ENCODE assay signal across 28 mouse cellular contexts in genomic region chr17:36093936-36094335, GRCm38 (mm10). TPM values are rescaled to one million over a fixed set of nuclear protein-coding genes. Genes with fewer than 3 reads are reported as not detected.
"Had no signal": no experiment of that assay in that cellular context is flagged by ENCODE, and none has a peak within 500 bp of the region (broad histone marks: within the 10 kb centered on the region; RNA-seq: fewer than 3 reads in every experiment).

No protein-coding gene starts in this region.

- ATAC-seq: liver, postnatal 0 days; lung, postnatal 0 days; midbrain, embryonic 13.5 days; midbrain, embryonic 16.5 days had no signal

- H3K9ac ChIP-seq: liver, postnatal 0 days; lung, embryonic 15.5 days; midbrain, embryonic 13.5 days; neural tube, embryonic 13.5 days; neural tube, embryonic 15.5 days; stomach, embryonic 15.5 days had no signal

- H3K4me3 ChIP-seq: lung, embryonic 15.5 days; megakaryocyte, embryonic 14.5 days; midbrain, embryonic 13.5 days; myocyte; neural tube, embryonic 13.5 days; neural tube, embryonic 15.5 days; stomach, embryonic 15.5 days had no signal

- H3K27me3 ChIP-seq: lung, embryonic 15.5 days; midbrain, embryonic 13.5 days; neural tube, embryonic 13.5 days; neural tube, embryonic 15.5 days; stomach, embryonic 15.5 days had no signal

- DNase-seq: liver, postnatal 0 days; lung, adult 2 months; lung, postnatal 14 days; lung, postnatal 36 days; retina, postnatal 1 day; right cerebral cortex, adult 18-20 months; right cerebral cortex, postnatal 25 days; right cerebral cortex, postnatal 4 days; thymus, adult 2 months; thymus, postnatal 25 days; thymus, postnatal 4 days had no signal

- H3K36me3 ChIP-seq: lung, embryonic 15.5 days; midbrain, embryonic 13.5 days; neural tube, embryonic 13.5 days; neural tube, embryonic 15.5 days; stomach, embryonic 15.5 days had no signal

- H3K27ac ChIP-seq: lung, embryonic 15.5 days; macrophage; midbrain, embryonic 13.5 days; neural tube, embryonic 13.5 days; neural tube, embryonic 15.5 days; stomach, embryonic 15.5 days; stomach, postnatal 0 days had no signal

- H3K4me2 ChIP-seq: lung, embryonic 15.5 days; midbrain, embryonic 11.5 days; midbrain, embryonic 13.5 days; neural tube, embryonic 13.5 days; neural tube, embryonic 15.5 days; stomach, embryonic 15.5 days had no signal

- H3K9me3 ChIP-seq: lung, embryonic 15.5 days; megakaryocyte, embryonic 14.5 days; midbrain, embryonic 13.5 days; neural tube, embryonic 13.5 days; neural tube, embryonic 15.5 days; stomach, embryonic 15.5 days had no signal

- H3K4me1 ChIP-seq: lung, embryonic 15.5 days; megakaryocyte, embryonic 14.5 days; midbrain, embryonic 13.5 days; neural tube, embryonic 13.5 days; neural tube, embryonic 15.5 days; stomach, embryonic 15.5 days had no signal

RNA-seq across cellular contexts. Expression of gene Gm19684, which starts 27.5 kb away (rescaled TPM):
- polyA plus RNA-seq: liver, postnatal 0 days; lung, embryonic 15.5 days; lung, postnatal 0 days; midbrain, embryonic 11.5 days; midbrain, embryonic 13.5 days; midbrain, embryonic 16.5 days; myocyte; neural tube, embryonic 11.5 days; neural tube, embryonic 13.5 days; neural tube, embryonic 15.5 days; stomach, embryonic 15.5 days; stomach, postnatal 0 days; testis, adult 2 months had no signal

RNA-seq across cellular contexts. Expression of gene Gm7030, which starts 35.3 kb away (rescaled TPM):
- polyA plus RNA-seq: liver, postnatal 0 days; lung, adult 2 months; lung, postnatal 0 days; macrophage; midbrain, embryonic 11.5 days; midbrain, embryonic 13.5 days; midbrain, embryonic 16.5 days; myocyte; neural tube, embryonic 11.5 days; neural tube, embryonic 13.5 days; neural tube, embryonic 15.5 days; spleen, adult 2 months; stomach, embryonic 15.5 days; stomach, postnatal 0 days; testis, adult 2 months; urinary bladder, adult 2 months had no signal

RNA-seq across cellular contexts. Expression of gene Gm11127, which starts 35.8 kb away (rescaled TPM):
- polyA plus RNA-seq: liver, postnatal 0 days; lung, adult 2 months; lung, embryonic 15.5 days; lung, postnatal 0 days; midbrain, embryonic 11.5 days; midbrain, embryonic 13.5 days; midbrain, embryonic 16.5 days; neural tube, embryonic 11.5 days; neural tube, embryonic 13.5 days; neural tube, embryonic 15.5 days had no signal

RNA-seq across cellular contexts. Expression of gene Gm6034, which starts 51.2 kb away (rescaled TPM):
- polyA plus RNA-seq: liver, postnatal 0 days; lung, adult 2 months; lung, embryonic 15.5 days; lung, postnatal 0 days; macrophage; midbrain, embryonic 11.5 days; midbrain, embryonic 13.5 days; midbrain, embryonic 16.5 days; myocyte; neural tube, embryonic 11.5 days; neural tube, embryonic 13.5 days; neural tube, embryonic 15.5 days; small intestine, adult 2 months; stomach, postnatal 0 days; testis, adult 2 months; urinary bladder, adult 2 months had no signal
